Mouse (Mus musculus) forebrain, postnatal 0 days (tissue): ENCODE measurements at regions not wholly inside any gene's neighbourhood (a gene's known extent, or its start where the extent isn't known, plus 50 kb on each side); places are given as distances from the start of the nearest gene placed in this dataset.

Experiments used
- ATAC-seq: fragments of 200-750 bp; cut with Nextera tagmentation; 2 replicates; pipeline ENCODE4 v1.8.0; 2017; ENCODE audit warnings: mild to moderate bottlenecking, moderate library complexity
- DNase-seq: peaks from one replicate; pipeline ENCODE4 v3.0.0-alpha.2; 2015
- H3K27ac ChIP-seq: fragments of 300-500 bp; sonication (generic); 2 replicates; pipeline ENCODE4 v1.5.1; 2014; ENCODE audit warnings: low read depth, mild to moderate bottlenecking, antibody characterized with exemption, low read length, moderate library complexity, mixed read lengths
- H3K27me3 ChIP-seq: fragments of 300-500 bp; sonication (generic); 2 replicates; pipeline ENCODE4 v1.6.1; 2014; ENCODE audit warnings: mild to moderate bottlenecking, low read length, mixed read lengths; ENCODE audit not compliant: insufficient read depth
- H3K36me3 ChIP-seq: fragments of 300-500 bp; sonication (generic); 2 replicates; pipeline ENCODE4 v1.6.1; 2014; ENCODE audit warnings: mild to moderate bottlenecking, moderate library complexity; ENCODE audit not compliant: insufficient read depth
- H3K4me1 ChIP-seq: fragments of 300-500 bp; sonication (generic); 2 replicates; pipeline ENCODE4 v1.6.1; 2014; ENCODE audit warnings: antibody characterized with exemption; ENCODE audit not compliant: insufficient read depth
- H3K4me2 ChIP-seq: fragments of 300-500 bp; sonication (generic); 2 replicates; pipeline ENCODE4 v1.6.1; 2014; ENCODE audit warnings: low read depth, mild to moderate bottlenecking, moderate library complexity
- H3K4me3 ChIP-seq: fragments of 300-500 bp; sonication (generic); 2 replicates; pipeline ENCODE4 v1.5.1; 2014; ENCODE audit warnings: low read depth, low read length, mixed read lengths
- H3K9ac ChIP-seq: fragments of 300-500 bp; sonication (generic); 2 replicates; pipeline ENCODE4 v1.6.1; 2014; ENCODE audit warnings: mild to moderate bottlenecking
- H3K9me3 ChIP-seq: fragments of 300-500 bp; sonication (generic); 2 replicates; pipeline ENCODE4 v1.6.1; 2016; ENCODE audit warnings: low read length
- CTCF ChIP-seq: sonication (generic); IDR thresholded peaks from 2 replicates; pipeline ENCODE4 v1.5.1; 2016; ENCODE audit warnings: antibody characterized with exemption, control low read depth, low read depth
- WGBS: fragments of 180-500 bp; shearing (Covaris S2); extraction: QIAGEN DNeasy Blood & Tissue Kit; methylation state at CpG from one replicate; pipeline ENCODE4 v1.1.7; 2014; 5-methylcytosine and 5-hydroxymethylcytosine counted together

DNA sequence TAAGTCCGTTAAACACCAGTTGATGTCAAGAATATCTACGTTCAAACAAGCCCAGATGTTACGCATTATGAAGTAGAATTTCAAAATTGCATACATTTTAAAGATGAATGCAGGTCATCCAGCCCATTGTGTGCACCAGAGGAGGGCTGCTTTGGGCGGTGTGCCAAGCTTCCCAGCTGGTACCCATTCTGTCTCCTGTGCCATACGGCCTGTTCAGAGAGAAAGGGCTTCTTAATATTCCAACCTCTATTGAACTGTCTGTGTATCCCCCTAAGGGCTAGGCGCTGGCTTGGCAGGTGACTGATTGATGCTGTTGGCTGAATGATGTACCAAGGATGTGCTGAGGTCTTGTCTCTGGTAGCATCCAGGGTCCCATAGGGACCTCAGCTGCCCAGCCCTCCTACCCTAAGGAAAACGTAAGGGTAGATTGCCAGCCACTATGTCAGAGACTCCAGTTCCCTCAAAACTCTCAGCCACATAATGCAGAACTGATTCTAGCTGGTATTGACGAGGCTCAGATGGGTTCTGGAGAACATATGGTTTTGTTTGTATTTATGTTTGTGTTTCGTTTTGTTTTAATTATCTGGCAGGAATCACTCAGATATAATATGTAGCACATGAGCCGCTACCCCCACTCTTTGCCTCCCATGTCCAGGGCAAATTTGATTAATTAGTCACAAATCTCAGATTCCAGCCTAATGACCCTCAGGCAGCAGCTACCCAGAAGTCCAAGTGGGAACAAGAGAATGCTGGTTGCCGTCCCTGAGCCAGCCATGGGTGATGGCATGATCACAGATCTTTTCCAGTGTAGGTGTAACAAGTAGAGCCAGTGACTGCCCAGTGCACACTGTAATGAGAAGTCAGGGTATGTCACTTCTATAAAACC, 212.0 kb upstream of the Usp24 start:
- peak; percentile 48; the same call in 1 of the 2 replicates for ATAC-seq
- Histone ChIP-seq H3K27ac (no peak overlapping the region), H3K27me3 (no peaks in the 10 kb centered on the region)

DNA sequence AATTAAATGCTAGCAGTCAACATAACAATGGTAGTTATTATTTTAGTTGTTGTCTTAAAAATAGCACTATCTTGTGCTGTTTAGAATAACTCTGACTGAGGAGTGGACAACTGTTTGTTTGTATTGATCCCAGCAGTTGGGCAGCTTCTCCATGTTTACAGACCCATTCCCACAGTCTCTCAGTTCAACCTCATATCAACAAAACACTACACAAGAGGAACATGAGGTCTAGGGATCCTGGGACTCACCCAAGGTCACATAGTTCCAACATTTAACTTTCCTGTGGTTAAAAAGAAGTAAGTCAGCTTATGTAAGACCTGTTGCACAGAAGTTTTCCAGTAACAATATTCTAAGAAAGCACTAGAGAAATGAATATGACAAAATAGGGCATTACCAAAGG, 203.0 kb upstream of the Usp24 start:
- Histone ChIP-seq H3K27me3 (no peaks in the 10 kb centered on the region), H3K4me3 (no peak overlapping the region), H3K4me2 (no peak overlapping the region), H3K4me1 (no peaks in the 10 kb centered on the region), H3K9me3 (no peaks in the 10 kb centered on the region), H3K27ac (no peak overlapping the region), H3K36me3 (no peaks in the 10 kb centered on the region), H3K9ac (no peak overlapping the region)
- DNase-seq (no peak), ATAC-seq (no peak)
- no peak for TF ChIP-seq CTCF

More for the DNA sequence above, 212.0 kb upstream of the Usp24 start:
- WGBS = 35% methylated on average over 11 of the region's 11 CpGs
- no peak overlapping the region for H3K9ac ChIP-seq
- H3K9me3 ChIP-seq = no peaks in the 10 kb centered on the region
- H3K4me1 ChIP-seq = peaks cover 13% of the 10 kb centered on the region; the same call in 1 of the 2 replicates
- peak; percentile 23 for DNase-seq
- no peak overlapping the region for H3K4me2 ChIP-seq
- no peaks in the 10 kb centered on the region for H3K36me3 ChIP-seq
- TF ChIP-seq CTCF = no peak
- H3K4me3 ChIP-seq = no peak overlapping the region

DNA sequence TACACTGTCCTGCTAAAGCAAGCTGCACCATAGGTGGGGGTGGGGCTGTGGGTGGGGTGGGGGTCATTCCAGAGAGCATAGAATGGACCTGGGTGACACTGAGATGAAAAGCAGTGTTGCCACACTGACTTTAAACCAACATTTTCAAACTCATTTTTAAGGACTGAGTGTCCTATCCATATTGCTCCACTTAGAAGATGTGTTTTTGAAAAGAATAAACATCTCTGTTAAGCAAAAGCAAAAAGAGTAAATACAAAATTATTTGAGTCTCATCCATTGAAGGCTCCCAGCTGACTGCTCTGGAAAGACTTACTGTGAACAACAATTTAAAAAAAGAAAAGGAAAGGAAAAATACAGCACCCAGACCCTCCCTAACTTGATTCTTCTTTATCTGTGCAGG, 202.3 kb upstream of the Usp24 start:
- Histone ChIP-seq H3K4me1 (no peaks in the 10 kb centered on the region), H3K36me3 (no peaks in the 10 kb centered on the region), H3K4me2 (no peak overlapping the region), H3K9ac (no peak overlapping the region), H3K27ac (no peak overlapping the region), H3K4me3 (no peak overlapping the region), H3K9me3 (no peaks in the 10 kb centered on the region), H3K27me3 (no peaks in the 10 kb centered on the region)
- no peak for TF ChIP-seq CTCF
- ATAC-seq (no peak), DNase-seq (no peak)

DNA sequence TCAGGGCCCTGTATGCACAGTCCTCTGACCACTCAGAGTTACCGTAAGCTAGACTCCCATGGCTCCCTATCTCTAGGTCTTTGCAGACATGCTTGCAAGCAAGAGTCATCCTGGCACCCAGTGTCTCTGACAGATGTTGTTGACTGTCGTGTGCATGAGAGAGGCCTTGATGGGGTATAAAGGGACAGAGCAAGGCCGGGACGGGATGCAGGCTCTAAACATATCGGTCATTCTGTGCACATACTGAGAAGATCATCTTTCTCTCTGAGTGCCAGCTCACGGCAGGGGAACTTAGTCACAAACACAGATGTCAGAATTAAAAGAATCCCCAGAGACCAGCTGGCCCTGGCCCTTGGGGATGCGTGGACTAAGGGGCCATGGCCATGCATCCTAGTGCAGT, 199.4 kb upstream of the Usp24 start:
- Histone ChIP-seq H3K4me2 (no peak overlapping the region), H3K4me3 (no peak overlapping the region), H3K27ac (no peak overlapping the region), H3K36me3 (no peaks in the 10 kb centered on the region), H3K4me1 (no peaks in the 10 kb centered on the region), H3K9me3 (no peaks in the 10 kb centered on the region), H3K9ac (no peak overlapping the region), H3K27me3 (no peaks in the 10 kb centered on the region)
- DNase-seq (no peak), ATAC-seq (no peak)
- no peak for TF ChIP-seq CTCF
- WGBS = 90% methylated on average over 7 of the region's 7 CpGs

DNA sequence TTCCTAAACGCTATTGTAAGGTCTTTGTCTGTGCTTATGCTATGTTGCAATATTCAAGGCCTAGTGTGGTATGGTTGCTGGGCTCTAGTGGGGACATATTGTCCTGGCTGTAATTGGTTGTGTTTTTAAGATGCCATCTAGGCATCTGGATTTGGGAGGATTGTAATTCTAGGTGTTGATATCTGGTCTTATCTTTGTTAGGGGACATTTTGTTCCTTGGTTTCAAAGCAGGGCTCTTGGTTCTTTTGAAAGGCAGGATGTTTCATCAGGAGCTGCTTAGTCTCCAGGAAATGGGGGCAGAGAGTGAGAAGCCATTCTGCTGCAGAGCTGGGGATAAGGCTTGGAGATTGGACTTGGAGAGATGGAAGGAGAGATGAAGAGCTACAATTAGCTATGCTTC, 194.7 kb upstream of the Usp24 start:
- no peaks in the 10 kb centered on the region for H3K4me1 ChIP-seq
- no peak for TF ChIP-seq CTCF
- H3K4me2 ChIP-seq = no peak overlapping the region
- no peak overlapping the region for H3K27ac ChIP-seq
- ATAC-seq (no peak), DNase-seq (no peak)
- H3K36me3 ChIP-seq = no peaks in the 10 kb centered on the region
- no peaks in the 10 kb centered on the region for H3K27me3 ChIP-seq
- WGBS = 88% methylated on average over 1 of the region's 1 CpGs
- H3K9ac ChIP-seq = no peak overlapping the region
- no peak overlapping the region for H3K4me3 ChIP-seq
- H3K9me3 ChIP-seq = no peaks in the 10 kb centered on the region

DNA sequence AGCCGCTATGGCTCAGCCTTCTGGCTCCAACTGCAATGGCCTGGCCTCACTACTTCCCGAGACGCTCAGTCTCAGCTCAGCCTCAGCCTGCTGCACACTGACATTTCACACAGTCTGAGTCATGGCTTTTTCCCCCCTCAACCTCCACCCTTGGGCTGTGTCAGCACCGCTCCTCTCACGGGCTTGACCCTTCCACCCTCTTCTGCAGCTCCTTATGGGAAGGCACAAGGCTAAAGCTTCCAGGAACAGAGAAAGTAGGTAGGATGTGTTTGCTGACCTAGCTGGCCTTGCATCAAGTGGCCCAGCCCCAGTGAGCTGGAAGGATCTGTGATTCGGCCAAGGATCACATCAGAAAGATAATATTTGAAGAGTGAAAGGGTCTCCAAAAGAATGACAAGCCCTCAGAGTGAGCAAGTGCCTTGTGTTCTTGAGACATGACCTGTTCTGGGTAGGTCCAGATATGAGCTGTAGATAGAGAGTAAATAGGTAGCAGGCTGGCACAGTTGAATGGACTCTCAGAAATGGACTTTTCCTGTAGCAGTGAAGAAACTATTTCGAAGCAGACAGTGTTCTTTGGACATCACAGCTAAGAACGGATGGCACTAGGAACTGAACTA, 192.9 kb upstream of the Usp24 start:
- no peak for DNase-seq
- WGBS = 89% methylated on average over 8 of the region's 8 CpGs
- Histone ChIP-seq H3K4me3 (no peak overlapping the region), H3K4me2 (no peak overlapping the region), H3K27me3 (no peaks in the 10 kb centered on the region), H3K36me3 (no peaks in the 10 kb centered on the region), H3K4me1 (no peaks in the 10 kb centered on the region), H3K27ac (no peak overlapping the region), H3K9me3 (no peaks in the 10 kb centered on the region), H3K9ac (no peak overlapping the region)
- no peak for ATAC-seq
- no peak for TF ChIP-seq CTCF

DNA sequence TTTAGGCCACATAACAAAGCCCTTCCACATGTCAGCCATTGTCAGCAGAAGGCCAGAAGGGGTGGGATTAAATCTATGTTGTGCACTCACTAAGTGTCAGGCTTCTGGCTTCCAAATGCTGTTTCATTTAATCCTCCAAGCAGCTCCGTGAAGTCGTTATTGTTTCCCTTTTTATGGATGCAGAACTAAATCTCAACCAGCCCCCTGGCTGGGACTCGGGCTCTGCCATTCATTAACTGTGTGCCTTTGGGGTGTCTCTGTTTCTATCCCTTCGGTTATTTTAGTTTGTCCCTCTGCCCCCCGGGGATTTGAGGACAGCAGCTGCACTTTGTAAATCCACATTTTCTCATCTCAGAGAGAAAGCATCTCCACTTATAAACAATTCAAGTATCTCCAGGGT, 188.8 kb upstream of the Usp24 start:
- H3K9ac ChIP-seq = no peak overlapping the region
- no peak for ATAC-seq
- DNase-seq = no peak
- no peaks in the 10 kb centered on the region for H3K36me3 ChIP-seq
- no peak overlapping the region for H3K4me2 ChIP-seq
- no peak overlapping the region for H3K4me3 ChIP-seq
- no peak for TF ChIP-seq CTCF
- H3K27me3 ChIP-seq = no peaks in the 10 kb centered on the region
- WGBS = 28% methylated on average over 5 of the region's 5 CpGs
- H3K27ac ChIP-seq = no peak overlapping the region
- no peaks in the 10 kb centered on the region for H3K4me1 ChIP-seq
- no peaks in the 10 kb centered on the region for H3K9me3 ChIP-seq
